In the genomic region with DNA sequence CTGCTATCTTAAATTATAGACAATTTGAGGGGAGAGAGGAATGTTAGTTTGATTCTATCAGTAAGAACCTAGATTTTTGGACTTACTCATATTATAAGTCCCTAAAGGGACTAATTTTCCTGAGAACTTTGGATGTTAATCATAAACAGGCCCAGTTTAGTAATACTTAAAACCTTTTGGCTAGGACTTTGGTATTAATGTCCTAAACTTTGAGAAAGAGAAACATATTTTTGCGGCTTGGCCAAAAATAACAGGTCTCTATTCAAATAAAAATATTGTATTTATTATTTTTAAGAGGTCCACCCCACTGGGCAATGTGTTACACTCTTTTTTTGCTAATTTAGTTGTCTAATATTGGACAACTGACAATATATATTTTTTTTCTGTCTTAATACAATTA, we compare ENCODE assay signal across 21 mouse cellular contexts.
DNase-seq lines count a peak whose midpoint lies in the region; ATAC-seq and TF ChIP-seq lines count a peak whose summit lies in the region.
"Had no signal": no experiment of that assay in that cellular context is flagged by ENCODE, and none has a peak within 500 bp of the region (broad histone marks: within the 10 kb centered on the region; RNA-seq: fewer than 3 reads in every experiment).

No protein-coding gene starts in this region.

- ATAC-seq in heart, embryonic 12.5 days (ENCODE audit: insufficient number of reproducible peaks, low FRiP score): no peak
- ATAC-seq in limb, embryonic 14.5 days (ENCODE audit: low FRiP score, low read depth): no peak
- ATAC-seq: activated CD4-positive, CD25-positive, alpha-beta regulatory T cell, adult 4 months; forebrain, embryonic 15.5 days; intestine, embryonic 15.5 days; Patski had no signal

- H3K27ac ChIP-seq in gastrocnemius, adult 2 months: peak overlapping the region; percentile 65; the same call in 1 of the 2 replicates
- no peak overlapping the region for H3K27ac ChIP-seq in heart, embryonic 12.5 days (ENCODE audit: poor library complexity, severe bottlenecking)
- H3K27ac ChIP-seq in limb, embryonic 14.5 days (replicated peaks; ENCODE audit: low read depth, low read length): no peak overlapping the region
- no peak overlapping the region for H3K27ac ChIP-seq in limb, embryonic 10.5 days
- H3K27ac ChIP-seq: forebrain, embryonic 15.5 days; hindbrain, embryonic 13.5 days; intestine, embryonic 15.5 days had no signal

- H3K4me1 ChIP-seq in heart, embryonic 12.5 days (replicated peaks): peaks cover 20% of the 10 kb centered on the region
- peaks cover 10% of the 10 kb centered on the region for H3K4me1 ChIP-seq in limb, embryonic 14.5 days (ENCODE audit: control insufficient read depth, insufficient read depth, low read length)
- H3K4me1 ChIP-seq in limb, embryonic 10.5 days: peaks cover 14% of the 10 kb centered on the region
- H3K4me1 ChIP-seq: intestine, embryonic 15.5 days had no signal

- no peaks in the 10 kb centered on the region for H3K27me3 ChIP-seq in heart, embryonic 12.5 days (replicated peaks)
- no peaks in the 10 kb centered on the region for H3K27me3 ChIP-seq in limb, embryonic 14.5 days (ENCODE audit: control insufficient read depth, insufficient read depth, low read length)
- H3K27me3 ChIP-seq in limb, embryonic 10.5 days (ENCODE audit: low read depth, poor library complexity, severe bottlenecking): no peaks in the 10 kb centered on the region
- H3K27me3 ChIP-seq: embryonic facial prominence, embryonic 15.5 days; forebrain, embryonic 15.5 days; heart, embryonic 13.5 days; hindbrain, embryonic 13.5 days; intestine, embryonic 15.5 days; Patski had no signal

- H3K4me3 ChIP-seq in gastrocnemius, adult 2 months: no peak overlapping the region
- H3K4me3 ChIP-seq in heart, embryonic 12.5 days: no peak overlapping the region
- no peak overlapping the region for H3K4me3 ChIP-seq in limb, embryonic 14.5 days (replicated peaks; ENCODE audit: low read length)
- H3K4me3 ChIP-seq in limb, embryonic 10.5 days: no peak overlapping the region
- H3K4me3 ChIP-seq: embryonic facial prominence, embryonic 15.5 days; erythroblast, embryonic 14.5 days; forebrain, embryonic 15.5 days; heart, embryonic 13.5 days; hindbrain, embryonic 13.5 days; intestine, embryonic 15.5 days had no signal

- TF ChIP-seq CTCF in gastrocnemius, adult 2 months (IDR thresholded peaks at IDR 0.05): no peak

- 0 out of 2 replicates have a peak, but pooled peaks cover 4% of the 10 kb centered on the region for H3K36me3 ChIP-seq in heart, embryonic 12.5 days
- H3K36me3 ChIP-seq in limb, embryonic 14.5 days (ENCODE audit: control insufficient read depth, insufficient read depth, low read length): no peaks in the 10 kb centered on the region
- H3K36me3 ChIP-seq in limb, embryonic 10.5 days: peaks cover 7% of the 10 kb centered on the region; the same call in 1 of the 2 replicates
- H3K36me3 ChIP-seq: embryonic facial prominence, embryonic 15.5 days; forebrain, embryonic 15.5 days; hindbrain, embryonic 13.5 days; intestine, embryonic 15.5 days had no signal

- no peak for DNase-seq in gastrocnemius, adult 2 months
- no peak for DNase-seq in gastrocnemius, postnatal 14 days
- DNase-seq in heart, adult 9 months (ENCODE audit: low spot score in 2 of 2): peak; percentile 27 to 48
- peak; percentile 59 for DNase-seq in limb, embryonic 14.5 days (ENCODE audit: low spot score)
- no peak for DNase-seq in limb, embryonic 10.5 days (ENCODE audit: low spot score)
- DNase-seq in left cerebral cortex, adult 8-10 months (ENCODE audit: low spot score in 2 of 2): no peak
- DNase-seq: adrenal gland, adult 2 months; adrenal gland, postnatal 25 days; cerebellum, adult 18-20 months; cerebellum, adult 9-11 months; cerebellum, postnatal 36 days; gastrocnemius, postnatal 10 days had no signal

- intact Hi-C loops in gastrocnemius, adult 2 months (cut with DNase I): loop anchor here (10.0 kb wide), 1 partner anchor 1160 kb away; no protein-coding TSS in a partner anchor
- intact Hi-C loops in gastrocnemius, postnatal 14 days (cut with DNase I; ENCODE audit: low total_unique reads): no loop called here

- no peak overlapping the region for H3K9ac ChIP-seq in heart, embryonic 12.5 days
- no peak overlapping the region for H3K9ac ChIP-seq in limb, embryonic 14.5 days (ENCODE audit: low read depth, low read length, severe bottlenecking)
- H3K9ac ChIP-seq: embryonic facial prominence, embryonic 15.5 days; forebrain, embryonic 15.5 days; heart, embryonic 13.5 days; hindbrain, embryonic 13.5 days; intestine, embryonic 15.5 days had no signal

- H3K4me2 ChIP-seq in heart, embryonic 12.5 days: no peak overlapping the region
- H3K4me2 ChIP-seq in limb, embryonic 14.5 days (replicated peaks; ENCODE audit: low read depth, low read length, severe bottlenecking): no peak overlapping the region
- H3K4me2 ChIP-seq: embryonic facial prominence, embryonic 15.5 days; forebrain, embryonic 15.5 days; heart, embryonic 13.5 days; hindbrain, embryonic 13.5 days; intestine, embryonic 15.5 days had no signal

- TF ChIP-seq POLR2A in limb, embryonic 14.5 days (IDR thresholded peaks at IDR 0.05; ENCODE audit: borderline replicate concordance, extremely low read depth, insufficient read depth, insufficient read length): no peak

- WGBS in heart, embryonic 12.5 days: 93% methylated on average over 1 of the region's 1 CpGs
- 52% methylated on average over 1 of the region's 1 CpGs for WGBS in limb, embryonic 14.5 days
- 98% methylated on average over 1 of the region's 1 CpGs for WGBS in limb, embryonic 10.5 days

- H3K9me3 ChIP-seq in heart, embryonic 12.5 days (replicated peaks): no peaks in the 10 kb centered on the region
- H3K9me3 ChIP-seq in limb, embryonic 14.5 days (ENCODE audit: control insufficient read depth, low read length): no peaks in the 10 kb centered on the region
- no peaks in the 10 kb centered on the region for H3K9me3 ChIP-seq in limb, embryonic 10.5 days (replicated peaks)
- H3K9me3 ChIP-seq: embryonic facial prominence, embryonic 15.5 days; forebrain, embryonic 15.5 days; heart, embryonic 13.5 days; hindbrain, embryonic 13.5 days; intestine, embryonic 15.5 days had no signal

Comparison
In these comparisons a context has a peak if more than half of its experiments do, and no peak if none do; other contexts are left out.
1. DNase-seq: peak in heart, adult 9 months (2 of 2) and limb, embryonic 14.5 days (single experiment); none in gastrocnemius, adult 2 months (single experiment), gastrocnemius, postnatal 14 days (single experiment), limb, embryonic 10.5 days (single experiment) and left cerebral cortex, adult 8-10 months (0 of 2).